In the genomic region with DNA sequence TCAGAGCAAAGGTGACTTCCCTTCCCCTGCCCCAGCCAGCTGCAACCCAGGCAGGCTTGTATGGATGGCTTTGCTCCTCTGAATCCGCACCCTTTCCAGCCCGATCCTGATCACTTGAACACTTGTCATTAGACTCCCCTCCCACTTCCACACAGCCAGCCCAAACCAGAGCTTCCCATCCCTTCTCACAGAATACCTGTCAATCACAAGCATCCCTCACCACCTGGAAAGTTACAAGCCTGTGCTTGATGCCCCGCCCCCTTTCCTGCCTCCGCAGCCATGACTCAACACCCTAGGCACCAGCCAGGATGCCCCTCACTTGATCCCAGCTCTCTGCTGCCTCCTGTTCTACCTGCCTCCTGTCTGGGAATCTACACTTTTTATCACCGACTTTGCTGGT, we compare ENCODE assay signal across 15 mouse cellular contexts.
"Had no signal": no experiment of that assay in that cellular context is flagged by ENCODE, and none has a peak within 500 bp of the region (broad histone marks: within the 10 kb centered on the region; RNA-seq: fewer than 3 reads in every experiment).

No protein-coding gene starts in this region.

- H3K9me3 ChIP-seq: limb, embryonic 10.5 days; liver, embryonic 15.5 days; midbrain, embryonic 10.5 days; neural tube, embryonic 12.5 days; stomach, embryonic 15.5 days had no signal

- H3K27me3 ChIP-seq: liver, embryonic 15.5 days; neural tube, embryonic 12.5 days; stomach, embryonic 15.5 days had no signal

- ATAC-seq: lung, postnatal 0 days had no signal

- H3K9ac ChIP-seq: liver, embryonic 15.5 days; neural tube, embryonic 12.5 days; stomach, embryonic 15.5 days had no signal

- H3K4me3 ChIP-seq: left cerebral cortex, adult 2 months; limb, embryonic 10.5 days; liver, embryonic 15.5 days; midbrain, embryonic 10.5 days; neural tube, embryonic 12.5 days; stomach, embryonic 15.5 days had no signal

- H3K4me2 ChIP-seq: liver, embryonic 11.5 days; liver, embryonic 15.5 days; neural tube, embryonic 12.5 days; stomach, embryonic 15.5 days had no signal

- DNase-seq: kidney, adult 8-10 months; kidney, postnatal 25 days; lung, adult 2 months; lung, postnatal 4 days; midbrain, embryonic 14.5 days; thymus, adult 18-20 months; thymus, postnatal 36 days had no signal

- H3K36me3 ChIP-seq: limb, embryonic 10.5 days; liver, embryonic 15.5 days; midbrain, embryonic 10.5 days; neural tube, embryonic 12.5 days; stomach, embryonic 15.5 days had no signal

- H3K27ac ChIP-seq: left cerebral cortex, adult 2 months; limb, embryonic 10.5 days; liver, embryonic 15.5 days; midbrain, embryonic 10.5 days; neural tube, embryonic 12.5 days; stomach, embryonic 15.5 days had no signal
